Mouse (Mus musculus) midbrain, embryonic 13.5 days (tissue): ENCODE data around the gene Chst15. TPM values are rescaled to one million over a fixed set of nuclear protein-coding genes. Genes with fewer than 3 reads are reported as not detected.

ENCODE experiments used
- ATAC-seq: fragments of 200-750 bp; cut with Nextera tagmentation; 2 replicates; pipeline ENCODE4 v1.8.0; 2017; ENCODE audit warnings: mild to moderate bottlenecking, moderate TSS enrichment, moderate library complexity
- H3K27ac ChIP-seq: fragments of 300-500 bp; sonication (generic); 2 replicates; pipeline ENCODE4 v1.5.1; 2015; ENCODE audit warnings: inconsistent platforms, mild to moderate bottlenecking, moderate library complexity
- H3K27me3 ChIP-seq: fragments of 300-500 bp; sonication (generic); 2 replicates; pipeline ENCODE4 v1.6.1; 2015; ENCODE audit warnings: mild to moderate bottlenecking, inconsistent platforms
- H3K36me3 ChIP-seq: fragments of 300-500 bp; sonication (generic); 2 replicates; pipeline ENCODE4 v1.6.1; 2015; ENCODE audit warnings: mild to moderate bottlenecking, inconsistent platforms
- H3K4me1 ChIP-seq: fragments of 300-500 bp; sonication (generic); replicated peaks from 2 replicates; pipeline ENCODE4 v1.6.1; 2015; ENCODE audit warnings: inconsistent platforms
- H3K4me2 ChIP-seq: fragments of 300-500 bp; sonication (generic); replicated peaks from 2 replicates; pipeline ENCODE4 v1.6.1; 2015; ENCODE audit warnings: moderate library complexity, mild to moderate bottlenecking, inconsistent platforms
- H3K4me3 ChIP-seq: fragments of 300-500 bp; sonication (generic); replicated peaks from 2 replicates; pipeline ENCODE4 v1.5.1; 2015; ENCODE audit warnings: mild to moderate bottlenecking, inconsistent platforms
- H3K9ac ChIP-seq: fragments of 300-500 bp; sonication (generic); replicated peaks from 2 replicates; pipeline ENCODE4 v1.6.1; 2015; ENCODE audit warnings: mild to moderate bottlenecking, inconsistent platforms
- H3K9me3 ChIP-seq: fragments of 300-500 bp; sonication (generic); 2 replicates; pipeline ENCODE4 v1.6.1; 2016; ENCODE audit warnings: mild to moderate bottlenecking, inconsistent platforms
- WGBS: fragments of 180-500 bp; shearing (Covaris S2); methylation state at CpG from one replicate; pipeline ENCODE4 v1.1.7; 2015; 5-methylcytosine and 5-hydroxymethylcytosine counted together
- polyA plus RNA-seq: library from polyadenylated mRNA; unstranded; fragments of >200 nt; fragmentation: Nextera tagmentation; extraction: Ambion mirVana; gene quantifications from 2 replicates; pipeline ENCODE4 v1.2.1, GENCODE M21; 2015

Chst15 gene
- polyA plus RNA-seq, 1 experiment from 2014 or later: 18.6 TPM

GRCm38 (mm10) chr7:132247567-132247966 lies 69.5 kb downstream of the Chst15 start:
- Histone ChIP-seq H3K4me3 (no peak overlapping the region), H3K4me1 (peaks cover 37% of the 10 kb centered on the region), H3K9ac (peak overlapping the region; percentile 5; the same call in 1 of the 2 replicates), H3K36me3 (peaks cover 5% of the 10 kb centered on the region; the same call in 1 of the 2 replicates), H3K27me3 (no peaks in the 10 kb centered on the region), H3K4me2 (peak overlapping the region; percentile 5), H3K9me3 (no peaks in the 10 kb centered on the region), H3K27ac (peak overlapping the region; percentile 92)
- peak; percentile 99 for ATAC-seq
- WGBS: 4% methylated on average over 11 of the region's 11 CpGs

GRCm38 (mm10) chr7:132247091-132247490 lies 69.9 kb downstream of the Chst15 start:
- 25% methylated on average over 5 of the region's 5 CpGs for WGBS
- Histone ChIP-seq H3K9me3 (no peaks in the 10 kb centered on the region), H3K4me1 (peaks cover 37% of the 10 kb centered on the region), H3K27ac (peak overlapping the region; percentile 92), H3K9ac (peak overlapping the region; percentile 5; the same call in 1 of the 2 replicates), H3K4me2 (peak overlapping the region; percentile 5; the same call in 1 of the 2 replicates), H3K36me3 (peaks cover 10% of the 10 kb centered on the region), H3K27me3 (no peaks in the 10 kb centered on the region), H3K4me3 (no peak overlapping the region)
- peak; percentile 24; the same call in 1 of the 2 replicates for ATAC-seq

- Histone ChIP-seq H3K9ac (no peak overlapping the region), H3K4me2 (no peak overlapping the region), H3K4me1 (peaks cover 37% of the 10 kb centered on the region), H3K9me3 (no peaks in the 10 kb centered on the region), H3K4me3 (no peak overlapping the region), H3K27ac (no peak overlapping the region), H3K36me3 (peaks cover 23% of the 10 kb centered on the region), H3K27me3 (no peaks in the 10 kb centered on the region)
- WGBS: 90% methylated on average over 6 of the region's 6 CpGs
- no peak for ATAC-seq
Observed at GRCm38 (mm10) chr7:132245730-132246129, 71.3 kb downstream of the Chst15 start.

- Histone ChIP-seq H3K9me3 (no peaks in the 10 kb centered on the region), H3K36me3 (peaks cover 30% of the 10 kb centered on the region), H3K9ac (no peak overlapping the region), H3K27ac (no peak overlapping the region), H3K4me3 (no peak overlapping the region), H3K4me2 (no peak overlapping the region), H3K27me3 (no peaks in the 10 kb centered on the region), H3K4me1 (peaks cover 32% of the 10 kb centered on the region)
- no peak for ATAC-seq
- WGBS: 95% methylated on average over 14 of the region's 14 CpGs
Observed at GRCm38 (mm10) chr7:132244637-132245036, 72.4 kb downstream of the Chst15 start.

- H3K9ac ChIP-seq: no peak overlapping the region
- 83% methylated on average over 5 of the region's 5 CpGs for WGBS
- H3K4me2 ChIP-seq: no peak overlapping the region
- H3K27me3 ChIP-seq: no peaks in the 10 kb centered on the region
- no peak overlapping the region for H3K4me3 ChIP-seq
- peaks cover 40% of the 10 kb centered on the region for H3K36me3 ChIP-seq
- H3K9me3 ChIP-seq: no peaks in the 10 kb centered on the region
- H3K4me1 ChIP-seq: peaks cover 23% of the 10 kb centered on the region
- no peak overlapping the region for H3K27ac ChIP-seq
- no peak for ATAC-seq
Observed at GRCm38 (mm10) chr7:132243225-132243624, 73.8 kb downstream of the Chst15 start.

- Histone ChIP-seq H3K9ac (no peak overlapping the region), H3K27me3 (no peaks in the 10 kb centered on the region), H3K4me1 (peaks cover 18% of the 10 kb centered on the region), H3K4me3 (no peak overlapping the region), H3K36me3 (peaks cover 45% of the 10 kb centered on the region), H3K4me2 (no peak overlapping the region), H3K9me3 (no peaks in the 10 kb centered on the region), H3K27ac (no peak overlapping the region)
- ATAC-seq: no peak
- 58% methylated on average over 4 of the region's 4 CpGs for WGBS
Observed at GRCm38 (mm10) chr7:132242617-132243141, 74.3 kb downstream of the Chst15 start.

- no peaks in the 10 kb centered on the region for H3K9me3 ChIP-seq
- H3K9ac ChIP-seq: no peak overlapping the region
- no peak overlapping the region for H3K4me2 ChIP-seq
- peaks cover 65% of the 10 kb centered on the region for H3K36me3 ChIP-seq
- no peak for ATAC-seq
- H3K4me3 ChIP-seq: no peak overlapping the region
- no peak overlapping the region for H3K27ac ChIP-seq
- peaks cover 6% of the 10 kb centered on the region; the same call in 1 of the 2 replicates for H3K4me1 ChIP-seq
- H3K27me3 ChIP-seq: no peaks in the 10 kb centered on the region
- WGBS: 91% methylated on average over 3 of the region's 3 CpGs
Observed at GRCm38 (mm10) chr7:132238921-132239320, 78.1 kb downstream of the Chst15 start.

DNA sequence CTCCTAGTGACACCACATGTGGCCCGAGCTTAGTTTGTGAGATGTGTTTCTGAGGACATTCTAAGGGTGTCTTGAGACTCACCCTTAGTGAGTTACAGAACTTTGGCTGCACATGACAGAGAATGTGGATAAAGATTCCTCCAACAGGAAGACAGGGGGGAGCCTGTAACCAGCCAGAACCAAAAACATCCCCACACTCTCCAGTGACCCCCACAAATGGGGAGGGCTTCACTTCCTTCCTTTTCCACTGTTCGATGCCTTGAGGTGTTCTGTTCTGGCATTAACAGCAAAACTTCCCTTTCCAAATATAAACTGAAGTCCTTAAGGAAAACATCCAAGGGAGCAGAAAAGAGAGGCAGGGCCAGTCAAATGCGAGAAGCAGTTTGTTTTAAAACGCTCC lies 79.8 kb downstream of the Chst15 start:
- Histone ChIP-seq H3K9me3 (no peaks in the 10 kb centered on the region), H3K4me3 (no peak overlapping the region), H3K4me1 (peaks cover 6% of the 10 kb centered on the region; the same call in 1 of the 2 replicates), H3K4me2 (no peak overlapping the region), H3K27ac (no peak overlapping the region), H3K9ac (no peak overlapping the region), H3K27me3 (no peaks in the 10 kb centered on the region), H3K36me3 (peaks cover 57% of the 10 kb centered on the region)
- 89% methylated on average over 4 of the region's 4 CpGs for WGBS
- no peak for ATAC-seq

DNA sequence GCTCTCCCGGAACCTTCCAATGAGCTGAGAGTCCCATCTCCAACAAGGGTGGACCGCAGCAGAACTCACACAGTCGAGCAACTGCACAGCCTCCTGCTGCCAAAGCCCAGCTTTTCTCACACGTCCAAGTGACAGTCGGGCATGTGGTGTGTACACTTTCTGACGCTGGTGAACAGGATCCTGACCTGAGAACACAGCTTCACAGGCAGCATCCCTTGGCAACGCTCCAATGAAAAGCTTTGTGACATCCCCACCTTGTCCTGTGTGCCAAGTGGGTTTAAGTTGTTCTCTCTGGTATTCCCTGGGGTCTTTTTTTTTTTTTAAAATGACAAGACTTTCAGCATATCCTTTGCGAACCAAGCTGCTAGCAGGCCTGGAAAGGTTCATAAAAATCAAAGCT lies 80.2 kb downstream of the Chst15 start:
- Histone ChIP-seq H3K4me1 (peaks cover 6% of the 10 kb centered on the region; the same call in 1 of the 2 replicates), H3K36me3 (peaks cover 53% of the 10 kb centered on the region), H3K4me2 (no peak overlapping the region), H3K9ac (no peak overlapping the region), H3K9me3 (no peaks in the 10 kb centered on the region), H3K4me3 (no peak overlapping the region), H3K27ac (no peak overlapping the region), H3K27me3 (no peaks in the 10 kb centered on the region)
- ATAC-seq: no peak
- 78% methylated on average over 8 of the region's 8 CpGs for WGBS

GRCm38 (mm10) chr7:132234250-132234649 lies 82.8 kb downstream of the Chst15 start:
- Histone ChIP-seq H3K4me1 (peaks cover 10% of the 10 kb centered on the region; the same call in 1 of the 2 replicates), H3K4me3 (no peak overlapping the region), H3K9ac (no peak overlapping the region), H3K36me3 (peaks cover 33% of the 10 kb centered on the region), H3K9me3 (no peaks in the 10 kb centered on the region), H3K27ac (no peak overlapping the region), H3K27me3 (no peaks in the 10 kb centered on the region), H3K4me2 (no peak overlapping the region)
- ATAC-seq: no peak
- WGBS: 55% methylated on average over 3 of the region's 3 CpGs

- WGBS: 87% methylated on average over 4 of the region's 4 CpGs
- Histone ChIP-seq H3K27me3 (no peaks in the 10 kb centered on the region), H3K9me3 (no peaks in the 10 kb centered on the region)
Observed at GRCm38 (mm10) chr7:132233732-132234131, 83.3 kb downstream of the Chst15 start.

DNA sequence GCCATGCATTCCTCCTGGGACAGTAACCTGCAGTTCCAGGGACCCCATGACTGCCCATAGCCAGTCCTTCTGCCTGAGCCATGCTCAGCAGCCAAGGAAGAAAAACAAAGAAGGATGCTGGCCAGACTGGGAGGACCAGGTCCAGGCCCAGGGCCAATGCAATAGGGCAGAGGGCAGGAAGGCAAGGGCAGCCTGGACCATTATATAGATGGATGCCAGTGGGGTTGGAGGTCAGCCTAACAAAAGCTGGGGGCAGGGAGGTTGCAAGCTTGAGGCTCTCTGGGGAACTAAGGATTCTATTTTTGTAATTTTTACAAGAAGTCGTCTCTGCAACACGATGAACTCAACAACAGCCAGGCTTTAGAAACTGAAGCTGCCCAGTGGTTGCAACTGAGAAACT lies 84.1 kb downstream of the Chst15 start:
- Histone ChIP-seq H3K4me2 (no peak overlapping the region), H3K9me3 (no peaks in the 10 kb centered on the region), H3K27me3 (no peaks in the 10 kb centered on the region), H3K4me1 (peaks cover 10% of the 10 kb centered on the region; the same call in 1 of the 2 replicates), H3K4me3 (no peak overlapping the region), H3K36me3 (peaks cover 23% of the 10 kb centered on the region), H3K9ac (no peak overlapping the region), H3K27ac (no peak overlapping the region)
- 44% methylated on average over 2 of the region's 2 CpGs for WGBS
- no peak for ATAC-seq

More at GRCm38 (mm10) chr7:132233732-132234131, 83.3 kb downstream of the Chst15 start:
- Histone ChIP-seq H3K36me3 (peaks cover 28% of the 10 kb centered on the region), H3K9ac (no peak overlapping the region), H3K4me2 (no peak overlapping the region), H3K4me3 (no peak overlapping the region), H3K27ac (no peak overlapping the region), H3K4me1 (peaks cover 10% of the 10 kb centered on the region; the same call in 1 of the 2 replicates)
- no peak for ATAC-seq

GRCm38 (mm10) chr7:132231476-132231875 lies 85.6 kb downstream of the Chst15 start:
- WGBS: 92% methylated on average over 3 of the region's 3 CpGs
- no peak for ATAC-seq

More at GRCm38 (mm10) chr7:132231476-132231875, 85.6 kb downstream of the Chst15 start:
- no peaks in the 10 kb centered on the region for H3K9me3 ChIP-seq
- H3K9ac ChIP-seq: no peak overlapping the region
- H3K4me1 ChIP-seq: peaks cover 10% of the 10 kb centered on the region; the same call in 1 of the 2 replicates
- no peak overlapping the region for H3K27ac ChIP-seq
- peaks cover 10% of the 10 kb centered on the region for H3K36me3 ChIP-seq
- no peak overlapping the region for H3K4me3 ChIP-seq
- H3K4me2 ChIP-seq: no peak overlapping the region
- no peaks in the 10 kb centered on the region for H3K27me3 ChIP-seq
